Mouse (Mus musculus) heart, embryonic 13.5 days (tissue): ENCODE results near the gene Rfx1. TPM values are rescaled to one million over a fixed set of nuclear protein-coding genes. Genes with fewer than 3 reads are reported as not detected.

Source experiments
- ATAC-seq: fragments of 200-750 bp; cut with Nextera tagmentation; 2 replicates; pipeline ENCODE4 v1.8.0; 2017; ENCODE audit warnings: moderate TSS enrichment; ENCODE audit not compliant: insufficient number of reproducible peaks, low FRiP score, low TSS enrichment; ENCODE audit errors: extremely low read depth
- H3K27ac ChIP-seq: fragments of 300-500 bp; sonication (generic); replicated peaks from 2 replicates; pipeline ENCODE4 v1.5.1; 2015; ENCODE audit warnings: moderate library complexity, mild to moderate bottlenecking, inconsistent platforms
- H3K27me3 ChIP-seq: fragments of 300-500 bp; sonication (generic); replicated peaks from 2 replicates; pipeline ENCODE4 v1.6.1; 2015; ENCODE audit warnings: mild to moderate bottlenecking, inconsistent platforms
- H3K36me3 ChIP-seq: fragments of 300-500 bp; sonication (generic); 2 replicates; pipeline ENCODE4 v1.6.1; 2015; ENCODE audit warnings: mild to moderate bottlenecking, inconsistent platforms
- H3K4me1 ChIP-seq: fragments of 300-500 bp; sonication (generic); 2 replicates; pipeline ENCODE4 v1.6.1; 2015; ENCODE audit warnings: inconsistent platforms
- H3K4me2 ChIP-seq: fragments of 300-500 bp; sonication (generic); 2 replicates; pipeline ENCODE4 v1.6.1; 2015; ENCODE audit warnings: inconsistent platforms, mild to moderate bottlenecking, moderate library complexity
- H3K4me3 ChIP-seq: fragments of 300-500 bp; sonication (generic); 2 replicates; pipeline ENCODE4 v1.5.1; 2015; ENCODE audit warnings: moderate library complexity, mild to moderate bottlenecking, inconsistent platforms
- H3K9ac ChIP-seq: fragments of 300-500 bp; sonication (generic); 2 replicates; pipeline ENCODE4 v1.6.1; 2015; ENCODE audit warnings: inconsistent platforms, mild to moderate bottlenecking, moderate library complexity
- H3K9me3 ChIP-seq: fragments of 300-500 bp; sonication (generic); 2 replicates; pipeline ENCODE4 v1.6.1; 2016; ENCODE audit warnings: inconsistent platforms
- WGBS: fragments of 180-500 bp; shearing (Covaris S2); methylation state at CpG from one replicate; pipeline ENCODE4 v1.1.7; 2015; ENCODE audit warnings: mixed read lengths; 5-methylcytosine and 5-hydroxymethylcytosine counted together
- polyA plus RNA-seq: library from polyadenylated mRNA; unstranded; fragments of >200 nt; fragmentation: Nextera tagmentation; extraction: Ambion mirVana; gene quantifications from 2 replicates; pipeline ENCODE4 v1.2.1, GENCODE M21; 2015

The Rfx1 gene
- polyA plus RNA-seq, 1 experiment from 2014 or later = 5.8 TPM

GRCm38 (mm10) chr8:84090585-84090984 is 24.0 kb downstream of the Rfx1 start:
- Histone ChIP-seq H3K27ac (no peak overlapping the region), H3K4me2 (no peak overlapping the region), H3K36me3 (peaks cover 96% of the 10 kb centered on the region), H3K9me3 (no peaks in the 10 kb centered on the region), H3K4me3 (no peak overlapping the region), H3K4me1 (no peaks in the 10 kb centered on the region), H3K9ac (no peak overlapping the region), H3K27me3 (no peaks in the 10 kb centered on the region)
- 86% methylated on average over 8 of the region's 8 CpGs for WGBS
- no peak for ATAC-seq

GRCm38 (mm10) chr8:84096061-84096460 is 29.4 kb downstream of the Rfx1 start:
- H3K36me3 ChIP-seq = peaks cover 99% of the 10 kb centered on the region
- H3K9me3 ChIP-seq = no peaks in the 10 kb centered on the region
- H3K27me3 ChIP-seq = no peaks in the 10 kb centered on the region
- no peak overlapping the region for H3K4me2 ChIP-seq
- H3K27ac ChIP-seq = no peak overlapping the region
- 71% methylated on average over 8 of the region's 8 CpGs for WGBS
- no peak overlapping the region for H3K4me3 ChIP-seq
- no peaks in the 10 kb centered on the region for H3K4me1 ChIP-seq
- H3K9ac ChIP-seq = no peak overlapping the region
- no peak for ATAC-seq

GRCm38 (mm10) chr8:84098376-84098775 is 31.7 kb downstream of the Rfx1 start:
- peaks cover 93% of the 10 kb centered on the region for H3K36me3 ChIP-seq
- no peak for ATAC-seq
- H3K9me3 ChIP-seq = no peaks in the 10 kb centered on the region
- H3K4me1 ChIP-seq = peaks cover 14% of the 10 kb centered on the region
- no peaks in the 10 kb centered on the region for H3K27me3 ChIP-seq
- no peak overlapping the region for H3K4me2 ChIP-seq
- H3K4me3 ChIP-seq = no peak overlapping the region
- 89% methylated on average over 7 of the region's 7 CpGs for WGBS
- H3K27ac ChIP-seq = no peak overlapping the region
- H3K9ac ChIP-seq = no peak overlapping the region

- 89% methylated on average over 25 of the region's 25 CpGs for WGBS
- Histone ChIP-seq H3K4me1 (peaks cover 28% of the 10 kb centered on the region), H3K4me3 (no peak overlapping the region), H3K9ac (no peak overlapping the region), H3K27me3 (no peaks in the 10 kb centered on the region), H3K36me3 (peaks cover 62% of the 10 kb centered on the region), H3K27ac (no peak overlapping the region), H3K9me3 (no peaks in the 10 kb centered on the region), H3K4me2 (no peak overlapping the region)
- no peak for ATAC-seq
Measured at GRCm38 (mm10) chr8:84101476-84102270, 35.0 kb downstream of the Rfx1 start.

GRCm38 (mm10) chr8:84103601-84104000 is 37.0 kb downstream of the Rfx1 start:
- H3K27me3 ChIP-seq = no peaks in the 10 kb centered on the region
- H3K9me3 ChIP-seq = peaks cover 4% of the 10 kb centered on the region; the same call in 1 of the 2 replicates
- H3K4me3 ChIP-seq = peak overlapping the region; percentile 63
- 48% methylated on average over 3 of the region's 3 CpGs for WGBS
- peak overlapping the region; percentile 87 for H3K4me2 ChIP-seq
- H3K36me3 ChIP-seq = peaks cover 42% of the 10 kb centered on the region
- peaks cover 28% of the 10 kb centered on the region for H3K4me1 ChIP-seq
- no peak for ATAC-seq
- H3K9ac ChIP-seq = peak overlapping the region; percentile 83
- H3K27ac ChIP-seq = peak overlapping the region; percentile 81; the same call in 1 of the 2 replicates

GRCm38 (mm10) chr8:84104221-84104620 is 37.6 kb downstream of the Rfx1 start:
- Histone ChIP-seq H3K9me3 (peaks cover 4% of the 10 kb centered on the region; the same call in 1 of the 2 replicates), H3K27ac (peak overlapping the region; percentile 81), H3K4me3 (peak overlapping the region; percentile 63), H3K27me3 (no peaks in the 10 kb centered on the region), H3K36me3 (peaks cover 36% of the 10 kb centered on the region), H3K4me2 (peak overlapping the region; percentile 87), H3K9ac (peak overlapping the region; percentile 83), H3K4me1 (peaks cover 28% of the 10 kb centered on the region)
- ATAC-seq = peak; percentile 72
- 1% methylated on average over 24 of the region's 29 CpGs for WGBS

GRCm38 (mm10) chr8:84104697-84105609 is 38.3 kb downstream of the Rfx1 start, which contains the start of gene Dcaf15:
Gene Dcaf15, minus strand, starts transcription at chr8:84104768.
- H3K4me1 ChIP-seq = peaks cover 28% of the 10 kb centered on the region
- peak; percentile 89 for ATAC-seq
- 8% methylated on average over 42 of the region's 42 CpGs for WGBS
- peak within 1 kb of the TSS; percentile 83 for H3K9ac ChIP-seq
- peak within 1 kb of the TSS; percentile 63 for H3K4me3 ChIP-seq
- H3K36me3 ChIP-seq = peaks cover 29% of the 10 kb centered on the region
- H3K4me2 ChIP-seq = peak within 1 kb of the TSS; percentile 87
- H3K9me3 ChIP-seq = peaks cover 4% of the 10 kb centered on the region; the same call in 1 of the 2 replicates
- peak within 1 kb of the TSS; percentile 81 for H3K27ac ChIP-seq
- no peaks in the 10 kb centered on the region for H3K27me3 ChIP-seq

GRCm38 (mm10) chr8:84105676-84106075 is 39.0 kb downstream of the Rfx1 start:
- Histone ChIP-seq H3K4me3 (no peak overlapping the region), H3K4me2 (no peak overlapping the region), H3K9ac (no peak overlapping the region), H3K9me3 (peaks cover 4% of the 10 kb centered on the region; the same call in 1 of the 2 replicates), H3K27ac (no peak overlapping the region), H3K4me1 (peaks cover 28% of the 10 kb centered on the region), H3K27me3 (no peaks in the 10 kb centered on the region), H3K36me3 (peaks cover 21% of the 10 kb centered on the region)
- 74% methylated on average over 2 of the region's 2 CpGs for WGBS
- no peak for ATAC-seq

- no peak for ATAC-seq
- Histone ChIP-seq H3K4me1 (peaks cover 28% of the 10 kb centered on the region), H3K9me3 (peaks cover 4% of the 10 kb centered on the region; the same call in 1 of the 2 replicates), H3K4me3 (no peak overlapping the region), H3K9ac (no peak overlapping the region), H3K27ac (no peak overlapping the region), H3K4me2 (no peak overlapping the region), H3K27me3 (no peaks in the 10 kb centered on the region), H3K36me3 (peaks cover 14% of the 10 kb centered on the region)
- 91% methylated on average over 4 of the region's 6 CpGs for WGBS
Measured at GRCm38 (mm10) chr8:84106216-84107040, 39.8 kb downstream of the Rfx1 start.

GRCm38 (mm10) chr8:84115646-84116045 is 49.0 kb downstream of the Rfx1 start:
- H3K4me3 ChIP-seq = no peak overlapping the region
- ATAC-seq = no peak
- H3K27me3 ChIP-seq = no peaks in the 10 kb centered on the region; the same call in 1 of the 2 replicates
- WGBS = 83% methylated on average over 6 of the region's 6 CpGs
- H3K9ac ChIP-seq = no peak overlapping the region
- H3K27ac ChIP-seq = no peak overlapping the region
- H3K4me2 ChIP-seq = no peak overlapping the region
- no peaks in the 10 kb centered on the region for H3K36me3 ChIP-seq
- H3K9me3 ChIP-seq = no peaks in the 10 kb centered on the region
- H3K4me1 ChIP-seq = no peaks in the 10 kb centered on the region
